Mouse (Mus musculus) cortical plate, adult 2 months (tissue): ENCODE data around the gene Trpv2.

Experiments
- CTCF ChIP-seq: fragments of 200-500 bp; IDR thresholded peaks from 2 replicates; pipeline ENCODE4 v1.5.1; 2011; ENCODE audit warnings: mild to moderate bottlenecking, control low read depth, low read length; ENCODE audit not compliant: insufficient read depth; ENCODE audit errors: extremely low read depth
- POLR2A ChIP-seq: fragments of 200-500 bp; IDR thresholded peaks from 2 replicates; pipeline ENCODE4 v1.6.1; 2011; ENCODE audit warnings: mild to moderate bottlenecking, low read length, control low read depth; ENCODE audit not compliant: insufficient read depth; ENCODE audit errors: extremely low read depth

GRCm38 (mm10) chr11:62630225-62630821 lies 56.0 kb downstream of the Trpv2 start:
- no peak for TF ChIP-seq CTCF
- TF ChIP-seq POLR2A = no peak
